Mouse (Mus musculus): ENCODE measurements around the gene Nanos2. TPM values are rescaled to one million over a fixed set of nuclear protein-coding genes. Genes with fewer than 3 reads are reported as not detected.

The Nanos2 gene
- not detected for total RNA-seq (2021)
- long read RNA-seq, experiment 1, result 0 reads
- long read RNA-seq, experiment 2, result 0 reads

- no peak for DNase-seq (ENCODE audit: low spot score in 2 of 2)
These were observed at the start of gene Nanos2 for GRCm38 (mm10) chr7:18987100-18987499. Gene Nanos2 (plus strand): TSS chr7:18987400.

- no peak for DNase-seq (ENCODE audit: low spot score in 2 of 2)
These were observed 44.8 kb upstream of the Nanos2 start for GRCm38 (mm10) chr7:18942376-18942775.

- no peak for DNase-seq (ENCODE audit: low spot score in 2 of 2)
These were observed 44.4 kb upstream of the Nanos2 start for GRCm38 (mm10) chr7:18942815-18943214.

GRCm38 (mm10) chr7:18948151-18948550 lies 39.0 kb upstream of the Nanos2 start:
- no peak for DNase-seq (ENCODE audit: low spot score in 2 of 2)

GRCm38 (mm10) chr7:18949781-18950522 lies 37.2 kb upstream of the Nanos2 start:
- DNase-seq (ENCODE audit: low spot score in 2 of 2), result no peak

GRCm38 (mm10) chr7:18950523-18951315 lies 36.5 kb upstream of the Nanos2 start:
- DNase-seq (ENCODE audit: low spot score in 2 of 2), result no peak

- peak; percentile 59 to 64 for DNase-seq (ENCODE audit: low spot score in 2 of 2)
These were observed 35.8 kb upstream of the Nanos2 start for GRCm38 (mm10) chr7:18951397-18951796.

- peak; percentile 63 to 66 for DNase-seq (ENCODE audit: low spot score in 2 of 2)
These were observed 29.4 kb upstream of the Nanos2 start for GRCm38 (mm10) chr7:18957569-18958383.

- DNase-seq (ENCODE audit: low spot score in 2 of 2), result peak in 1 of 2 experiments; percentile 24
These were observed 28.8 kb upstream of the Nanos2 start for GRCm38 (mm10) chr7:18958384-18958766.

GRCm38 (mm10) chr7:18959446-18959845 lies 27.8 kb upstream of the Nanos2 start:
- DNase-seq (ENCODE audit: low spot score in 2 of 2), result peak in 1 of 2 experiments; percentile 31

GRCm38 (mm10) chr7:18962171-18962792 lies 24.9 kb upstream of the Nanos2 start:
- DNase-seq (ENCODE audit: low spot score in 2 of 2), result no peak

GRCm38 (mm10) chr7:18962795-18963194 lies 24.4 kb upstream of the Nanos2 start:
- no peak for DNase-seq (ENCODE audit: low spot score in 2 of 2)

GRCm38 (mm10) chr7:18963294-18963843 lies 23.8 kb upstream of the Nanos2 start:
- no peak for DNase-seq (ENCODE audit: low spot score in 2 of 2)

GRCm38 (mm10) chr7:18965312-18965711 lies 21.9 kb upstream of the Nanos2 start:
- no peak for DNase-seq (ENCODE audit: low spot score in 2 of 2)

- no peak for DNase-seq (ENCODE audit: low spot score in 2 of 2)
These were observed 19.6 kb upstream of the Nanos2 start for GRCm38 (mm10) chr7:18967603-18968002.

- DNase-seq (ENCODE audit: low spot score in 2 of 2), result no peak
These were observed 16.2 kb upstream of the Nanos2 start for GRCm38 (mm10) chr7:18970956-18971355.

- DNase-seq (ENCODE audit: low spot score in 2 of 2), result no peak
These were observed 8.8 kb upstream of the Nanos2 start for GRCm38 (mm10) chr7:18978381-18978780.

GRCm38 (mm10) chr7:18986503-18986902 lies 697 bp upstream of the Nanos2 start:
- no peak for DNase-seq (ENCODE audit: low spot score in 2 of 2)

GRCm38 (mm10) chr7:18987747-18988146 lies 547 bp downstream of the Nanos2 start:
- no peak for DNase-seq (ENCODE audit: low spot score in 2 of 2)

GRCm38 (mm10) chr7:18988780-18989179 lies 1.6 kb downstream of the Nanos2 start:
- DNase-seq (ENCODE audit: low spot score in 2 of 2), result no peak

- no peak for DNase-seq (ENCODE audit: low spot score in 2 of 2)
These were observed 2.8 kb downstream of the Nanos2 start for GRCm38 (mm10) chr7:18989995-18990394.

Measured in adrenal gland, adult 18-20 months (tissue).